Mouse (Mus musculus) testis, adult 2 months (tissue): ENCODE results near the gene Tectb.

Experiments
- CTCF ChIP-seq: fragments of 200-500 bp; IDR thresholded peaks from 2 replicates; pipeline ENCODE4 v1.5.1; 2012; ENCODE audit warnings: low read depth, mild to moderate bottlenecking, inconsistent platforms, low read length, moderate library complexity; ENCODE audit not compliant: control insufficient read depth, insufficient read depth, insufficient replicate concordance
- POLR2A ChIP-seq: fragments of 200-500 bp; IDR thresholded peaks from 2 replicates; pipeline ENCODE4 v1.6.1; 2012; ENCODE audit warnings: low read depth, mild to moderate bottlenecking, inconsistent platforms, low read length, moderate library complexity; ENCODE audit not compliant: control insufficient read depth

DNA sequence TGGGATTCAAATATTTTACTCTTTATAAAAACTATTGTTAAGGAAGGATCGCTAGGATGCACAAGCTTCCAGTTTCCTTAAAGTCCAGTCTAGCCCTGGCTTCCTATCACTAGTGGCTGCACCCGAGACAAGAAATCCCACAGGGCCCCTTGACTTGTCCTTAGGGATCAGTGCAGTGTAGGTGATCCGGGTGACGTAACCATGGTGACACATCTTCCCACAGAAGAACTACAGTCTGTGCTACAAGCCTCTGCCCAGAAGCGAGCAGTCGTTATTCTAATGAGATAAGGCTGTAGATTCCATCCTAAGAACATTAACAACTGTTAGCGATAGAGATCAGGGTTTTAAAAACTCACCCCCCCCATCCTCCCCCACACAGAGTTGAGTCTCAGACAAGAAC, 4.5 kb downstream of the Tectb start:
- TF ChIP-seq CTCF, result no peak
- TF ChIP-seq POLR2A, result no peak
